Mouse (Mus musculus) kidney, embryonic 15.5 days (tissue): ENCODE results near the gene Fras1. TPM values are rescaled to one million over a fixed set of nuclear protein-coding genes. Genes with fewer than 3 reads are reported as not detected.

Source experiments
- ATAC-seq: fragments of 200-750 bp; cut with Nextera tagmentation; replicated peaks from 2 replicates; pipeline ENCODE4 v1.8.0; 2017; ENCODE audit warnings: moderate TSS enrichment; ENCODE audit not compliant: low FRiP score
- H3K27ac ChIP-seq: fragments of 300-500 bp; sonication (generic); 2 replicates; pipeline ENCODE4 v1.5.1; 2015; ENCODE audit warnings: mild to moderate bottlenecking, inconsistent platforms
- H3K27me3 ChIP-seq: fragments of 300-500 bp; sonication (generic); 2 replicates; pipeline ENCODE4 v1.6.1; 2015; ENCODE audit warnings: inconsistent platforms
- H3K36me3 ChIP-seq: fragments of 300-500 bp; sonication (generic); 2 replicates; pipeline ENCODE4 v1.6.1; 2015; ENCODE audit warnings: inconsistent platforms
- H3K4me1 ChIP-seq: fragments of 300-500 bp; sonication (generic); 2 replicates; pipeline ENCODE4 v1.6.1; 2015; ENCODE audit warnings: inconsistent platforms
- H3K4me2 ChIP-seq: fragments of 300-500 bp; sonication (generic); 2 replicates; pipeline ENCODE4 v1.6.1; 2015; ENCODE audit warnings: moderate library complexity, mild to moderate bottlenecking, inconsistent platforms
- H3K4me3 ChIP-seq: fragments of 300-500 bp; sonication (generic); replicated peaks from 2 replicates; pipeline ENCODE4 v1.5.1; 2015; ENCODE audit warnings: mild to moderate bottlenecking, inconsistent platforms
- H3K9ac ChIP-seq: fragments of 300-500 bp; sonication (generic); 2 replicates; pipeline ENCODE4 v1.6.1; 2015; ENCODE audit warnings: mild to moderate bottlenecking, inconsistent platforms
- H3K9me3 ChIP-seq: fragments of 300-500 bp; sonication (generic); replicated peaks from 2 replicates; pipeline ENCODE4 v1.6.1; 2016; ENCODE audit warnings: inconsistent platforms
- WGBS: fragments of 180-500 bp; shearing (Covaris S2); methylation state at CpG from one replicate; pipeline ENCODE4 v1.1.7; 2015; ENCODE audit warnings: mixed read lengths; 5-methylcytosine and 5-hydroxymethylcytosine counted together
- polyA plus RNA-seq: library from polyadenylated mRNA; unstranded; fragments of >200 nt; fragmentation: Nextera tagmentation; extraction: Ambion mirVana; gene quantifications from 2 replicates; pipeline ENCODE4 v1.2.1, GENCODE M21; 2015

The Fras1 gene
- polyA plus RNA-seq, 1 experiment from 2014 or later = 36.4 TPM

DNA sequence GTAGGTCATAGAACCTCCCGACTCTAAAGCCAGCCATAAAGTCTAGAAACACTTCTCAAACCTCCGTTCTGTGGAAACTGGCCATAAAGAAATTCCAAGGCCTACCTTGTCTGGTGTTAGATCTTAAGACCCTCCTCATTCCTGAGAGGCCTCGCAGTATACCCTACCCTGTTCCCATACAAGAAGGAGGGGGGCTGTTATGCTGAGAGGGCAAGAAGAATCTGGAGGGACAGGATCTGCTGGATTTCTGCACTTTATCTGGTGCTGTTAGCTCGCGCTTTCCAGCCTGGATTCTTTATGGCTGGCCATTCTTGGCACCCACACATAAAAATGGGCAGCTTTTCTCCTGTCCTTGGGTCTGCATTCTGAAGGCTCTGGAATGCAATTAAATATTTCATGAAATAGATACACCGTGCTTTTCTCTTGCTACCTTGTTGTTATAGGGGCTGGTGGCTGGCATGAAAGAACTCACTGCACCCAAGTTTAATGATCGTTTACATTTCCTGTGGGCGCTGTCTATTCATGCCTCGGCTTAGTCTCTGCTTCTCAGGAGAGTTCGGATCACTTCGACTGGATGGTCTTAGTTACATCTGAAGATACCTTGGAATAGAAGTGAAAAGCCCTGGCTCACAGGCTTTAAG, 39.1 kb downstream of the Fras1 start:
- Histone ChIP-seq H3K4me3 (no peak overlapping the region), H3K4me2 (no peak overlapping the region), H3K9me3 (no peaks in the 10 kb centered on the region), H3K36me3 (no peaks in the 10 kb centered on the region), H3K4me1 (peaks cover 35% of the 10 kb centered on the region), H3K27me3 (no peaks in the 10 kb centered on the region), H3K9ac (no peak overlapping the region), H3K27ac (peak overlapping the region; percentile 66)
- peak; percentile 77 for ATAC-seq
- WGBS = 50% methylated on average over 11 of the region's 11 CpGs

DNA sequence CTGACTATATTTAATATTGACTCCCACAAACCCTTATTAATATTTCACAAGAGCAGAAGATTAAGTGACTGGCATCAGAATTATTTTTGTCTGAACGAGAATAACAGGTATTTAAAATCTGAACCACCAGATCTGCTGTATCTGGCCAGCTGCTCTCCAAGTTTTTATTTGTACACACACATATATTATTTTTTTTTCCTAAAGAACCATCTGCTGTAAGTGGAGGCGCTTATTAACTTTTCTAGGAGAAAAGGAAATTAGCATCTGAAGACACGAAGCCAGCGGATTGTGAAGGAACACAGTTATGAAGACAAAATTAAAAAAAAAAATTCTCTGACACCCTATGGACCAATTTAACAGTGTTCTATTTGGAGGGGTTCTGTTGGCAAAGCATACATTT, 43.4 kb downstream of the Fras1 start:
- Histone ChIP-seq H3K4me2 (no peak overlapping the region), H3K27me3 (no peaks in the 10 kb centered on the region), H3K9ac (no peak overlapping the region), H3K27ac (peak overlapping the region; percentile 62; the same call in 1 of the 2 replicates), H3K4me1 (peaks cover 38% of the 10 kb centered on the region), H3K9me3 (no peaks in the 10 kb centered on the region), H3K36me3 (no peaks in the 10 kb centered on the region), H3K4me3 (no peak overlapping the region)
- WGBS = 84% methylated on average over 4 of the region's 4 CpGs
- ATAC-seq = no peak

DNA sequence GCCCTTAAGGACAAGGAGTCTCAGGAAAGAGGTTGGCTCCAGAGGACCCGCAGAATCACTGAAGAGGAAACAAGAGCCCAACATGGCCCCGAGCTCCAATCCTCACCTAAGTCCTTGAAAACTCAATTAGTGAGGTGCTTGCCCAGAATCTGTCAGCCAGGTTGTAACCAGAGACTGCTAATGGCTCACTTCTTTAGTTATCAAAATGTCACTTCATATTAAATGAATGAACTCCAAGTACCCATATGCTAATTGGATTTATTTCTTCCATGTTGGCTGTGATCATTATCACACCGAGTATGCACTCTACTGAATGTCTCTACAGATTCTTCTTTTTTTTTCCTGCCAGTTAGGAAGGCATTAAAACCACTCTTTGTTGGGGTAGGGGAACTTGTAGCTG, 47.8 kb downstream of the Fras1 start:
- Histone ChIP-seq H3K27ac (no peak overlapping the region), H3K4me3 (no peak overlapping the region), H3K4me2 (no peak overlapping the region), H3K9me3 (no peaks in the 10 kb centered on the region), H3K9ac (no peak overlapping the region), H3K36me3 (no peaks in the 10 kb centered on the region), H3K4me1 (peaks cover 12% of the 10 kb centered on the region; the same call in 1 of the 2 replicates), H3K27me3 (no peaks in the 10 kb centered on the region)
- no peak for ATAC-seq
- WGBS = 69% methylated on average over 3 of the region's 3 CpGs

DNA sequence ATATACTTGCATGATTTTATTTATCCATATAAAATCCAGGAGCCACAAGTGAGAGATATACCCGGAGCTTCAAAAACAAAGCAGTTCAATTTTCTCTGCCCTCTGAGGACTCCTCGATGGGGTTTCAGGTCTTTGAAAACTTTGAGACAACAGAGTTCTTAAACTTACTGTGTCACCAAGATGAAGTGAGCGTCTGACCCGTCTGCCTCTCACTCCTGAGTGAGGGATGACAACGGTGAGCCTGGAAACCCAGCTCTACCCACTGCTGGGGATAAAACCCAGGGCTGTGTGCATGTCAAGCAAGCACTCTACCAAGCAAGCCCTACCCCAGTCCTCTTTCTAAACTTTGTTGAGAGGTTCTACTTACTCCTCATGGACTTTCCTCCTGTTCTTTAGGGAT, 49.0 kb downstream of the Fras1 start:
- WGBS = 90% methylated on average over 5 of the region's 5 CpGs
- Histone ChIP-seq H3K4me1 (peaks cover 12% of the 10 kb centered on the region; the same call in 1 of the 2 replicates), H3K9ac (no peak overlapping the region), H3K4me3 (no peak overlapping the region), H3K27ac (no peak overlapping the region), H3K9me3 (no peaks in the 10 kb centered on the region), H3K27me3 (no peaks in the 10 kb centered on the region), H3K36me3 (no peaks in the 10 kb centered on the region), H3K4me2 (no peak overlapping the region)
- no peak for ATAC-seq

DNA sequence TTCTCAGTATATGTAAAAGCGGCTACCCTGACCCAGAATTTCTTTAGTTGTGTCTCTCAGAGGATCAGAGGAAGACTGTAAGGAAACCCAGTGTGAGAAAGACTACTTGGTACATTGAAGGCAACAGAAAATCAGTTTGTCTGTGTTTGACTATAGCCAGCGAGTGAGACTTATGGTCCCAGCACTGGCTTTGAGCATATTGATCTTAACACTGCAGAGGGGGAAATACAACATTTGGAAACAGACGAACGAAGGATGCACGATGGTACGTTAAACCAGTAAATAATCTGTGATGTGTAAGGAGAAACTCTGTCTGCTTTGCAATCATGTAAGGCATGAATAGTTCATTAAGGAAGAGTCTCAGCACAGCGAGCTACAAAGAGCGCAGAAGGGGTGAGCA, 51.6 kb downstream of the Fras1 start:
- H3K27ac ChIP-seq = no peak overlapping the region
- no peak for ATAC-seq
- H3K4me2 ChIP-seq = no peak overlapping the region
- no peak overlapping the region for H3K9ac ChIP-seq
- H3K4me1 ChIP-seq = peaks cover 22% of the 10 kb centered on the region
- no peaks in the 10 kb centered on the region for H3K27me3 ChIP-seq
- H3K36me3 ChIP-seq = no peaks in the 10 kb centered on the region
- H3K9me3 ChIP-seq = no peaks in the 10 kb centered on the region
- no peak overlapping the region for H3K4me3 ChIP-seq
- 89% methylated on average over 8 of the region's 8 CpGs for WGBS

DNA sequence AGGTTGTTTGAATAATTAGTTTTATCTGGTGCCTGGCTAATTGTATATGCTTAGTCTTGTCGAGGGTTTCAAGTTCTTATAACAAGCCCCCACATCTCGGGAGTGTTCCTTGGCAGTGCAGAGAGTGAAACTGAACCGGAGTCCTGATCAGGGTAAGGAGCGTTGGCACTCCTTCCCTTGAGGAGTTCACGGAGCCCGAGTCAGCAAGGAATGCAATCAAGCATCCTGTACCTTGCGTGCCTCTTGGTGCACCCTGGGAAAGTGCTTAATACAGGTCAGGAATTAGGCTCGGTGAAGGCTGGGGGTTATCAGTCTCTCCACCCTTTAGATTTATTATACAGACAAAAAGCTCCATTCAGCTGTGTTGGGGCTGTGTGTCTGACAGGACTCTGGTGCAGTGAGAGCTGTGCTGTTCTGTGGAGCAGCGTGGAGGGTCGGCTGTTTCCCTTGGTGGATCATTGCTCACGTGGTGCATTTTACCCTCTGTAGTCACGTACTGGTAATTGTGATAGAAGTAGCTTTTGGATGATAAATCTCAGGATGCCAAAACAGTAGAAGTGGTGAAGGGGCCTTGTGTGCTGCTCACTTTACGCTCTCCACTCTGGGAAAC, 55.9 kb downstream of the Fras1 start:
- Histone ChIP-seq H3K4me3 (no peak overlapping the region), H3K4me1 (peaks cover 19% of the 10 kb centered on the region), H3K36me3 (no peaks in the 10 kb centered on the region), H3K27ac (peak overlapping the region; percentile 4; the same call in 1 of the 2 replicates), H3K27me3 (no peaks in the 10 kb centered on the region), H3K9me3 (no peaks in the 10 kb centered on the region), H3K4me2 (peak overlapping the region; percentile 14; the same call in 1 of the 2 replicates), H3K9ac (no peak overlapping the region)
- 41% methylated on average over 13 of the region's 13 CpGs for WGBS
- peak; percentile 71 for ATAC-seq

DNA sequence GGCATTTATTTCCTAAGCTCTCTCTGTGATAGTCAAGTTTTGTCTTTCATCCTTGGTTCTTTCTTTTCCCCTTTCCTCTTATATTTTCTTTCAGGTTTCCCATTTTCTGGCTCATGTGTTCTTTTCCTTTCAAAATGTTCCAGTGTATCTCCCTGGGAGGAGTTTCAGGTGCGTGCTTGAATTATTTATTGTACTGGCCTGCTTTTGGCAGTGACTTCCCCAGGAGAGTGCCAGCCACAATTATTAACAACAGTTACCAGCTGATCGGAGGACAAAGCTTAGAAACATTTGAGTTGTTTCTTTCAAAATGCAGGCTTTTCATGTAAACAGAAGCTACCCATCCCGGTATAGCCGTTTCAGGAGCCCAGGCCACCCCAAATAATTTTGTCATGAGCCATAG, 64.1 kb downstream of the Fras1 start:
- no peak overlapping the region for H3K27ac ChIP-seq
- H3K4me1 ChIP-seq = peaks cover 11% of the 10 kb centered on the region
- no peak overlapping the region for H3K9ac ChIP-seq
- no peak overlapping the region for H3K4me2 ChIP-seq
- 81% methylated on average over 4 of the region's 4 CpGs for WGBS
- no peak overlapping the region for H3K4me3 ChIP-seq
- ATAC-seq = no peak
- H3K36me3 ChIP-seq = no peaks in the 10 kb centered on the region
- no peaks in the 10 kb centered on the region for H3K9me3 ChIP-seq
- H3K27me3 ChIP-seq = no peaks in the 10 kb centered on the region

DNA sequence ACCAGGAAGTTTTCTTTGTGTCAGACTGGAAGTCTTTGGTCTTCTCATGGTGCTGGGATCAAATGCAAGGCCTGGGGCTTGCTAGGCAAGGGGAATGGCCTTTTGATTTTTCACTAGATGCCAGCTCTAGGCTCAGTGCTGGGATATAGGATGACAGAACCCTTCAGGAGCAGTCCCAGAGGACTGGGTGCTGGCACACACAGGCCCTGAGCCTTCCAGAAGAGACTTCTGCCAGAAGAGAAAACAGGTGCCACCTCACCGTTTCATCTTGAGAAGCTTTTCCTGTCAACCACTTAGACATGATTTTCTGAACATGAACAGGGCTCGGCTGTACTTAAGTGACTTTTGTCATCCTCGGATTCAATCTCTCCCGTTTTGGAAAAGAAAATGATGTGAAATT, 66.1 kb downstream of the Fras1 start:
- no peaks in the 10 kb centered on the region for H3K36me3 ChIP-seq
- no peaks in the 10 kb centered on the region for H3K9me3 ChIP-seq
- no peaks in the 10 kb centered on the region for H3K27me3 ChIP-seq
- H3K4me1 ChIP-seq = peaks cover 15% of the 10 kb centered on the region
- no peak overlapping the region for H3K27ac ChIP-seq
- WGBS = 88% methylated on average over 4 of the region's 4 CpGs
- no peak overlapping the region for H3K4me3 ChIP-seq
- no peak overlapping the region for H3K9ac ChIP-seq
- H3K4me2 ChIP-seq = no peak overlapping the region
- no peak for ATAC-seq

DNA sequence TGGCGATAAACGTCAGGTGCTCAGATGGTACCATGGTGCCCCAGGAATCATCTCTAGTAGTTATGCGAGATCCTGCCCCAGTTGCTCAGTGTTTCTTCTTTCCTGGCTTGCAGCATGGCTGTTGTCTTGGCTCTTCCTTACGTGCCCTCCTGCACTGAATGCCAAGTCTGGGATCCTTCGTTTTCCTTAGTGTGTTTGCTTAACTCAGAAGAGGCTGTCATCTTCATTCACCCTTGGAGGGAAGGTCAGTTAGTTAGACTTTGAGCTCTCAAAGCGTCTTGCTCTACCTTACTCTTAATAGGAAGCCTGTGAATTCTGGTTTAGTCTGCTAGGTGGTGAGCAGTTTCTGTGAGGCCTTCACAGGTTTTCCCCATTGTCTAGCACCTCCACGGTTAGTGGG, 73.7 kb downstream of the Fras1 start:
- Histone ChIP-seq H3K4me1 (peaks cover 16% of the 10 kb centered on the region; the same call in 1 of the 2 replicates), H3K36me3 (no peaks in the 10 kb centered on the region), H3K27me3 (no peaks in the 10 kb centered on the region), H3K9ac (no peak overlapping the region), H3K4me3 (no peak overlapping the region), H3K9me3 (no peaks in the 10 kb centered on the region), H3K27ac (0 out of 2 replicates have a peak overlapping the region, but pooled peaks have one; percentile 3), H3K4me2 (no peak overlapping the region)
- WGBS = 67% methylated on average over 7 of the region's 7 CpGs
- ATAC-seq = no peak

DNA sequence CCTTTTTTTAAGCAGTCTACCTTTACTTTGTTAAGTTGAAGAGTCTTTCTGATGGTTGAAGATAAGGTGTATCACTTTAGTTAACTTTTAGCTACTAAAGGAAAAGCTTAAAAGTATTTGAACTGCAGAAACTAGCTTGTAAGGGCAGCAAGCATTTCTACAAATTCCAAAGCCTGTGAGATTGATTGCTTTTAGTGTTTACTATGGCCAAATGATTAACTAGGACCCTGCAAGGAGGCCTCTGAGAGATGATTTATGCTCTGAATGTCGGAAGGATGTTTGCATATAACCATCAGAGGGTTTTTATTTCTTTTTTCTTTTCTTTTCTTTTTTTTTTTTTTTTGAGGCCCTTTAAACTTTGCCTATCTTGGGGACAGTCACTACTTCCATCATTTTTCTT, 78.3 kb downstream of the Fras1 start:
- H3K27me3 ChIP-seq = no peaks in the 10 kb centered on the region
- WGBS = 22% methylated on average over 1 of the region's 1 CpGs
- H3K9ac ChIP-seq = no peak overlapping the region
- peak overlapping the region; percentile 54; the same call in 1 of the 2 replicates for H3K27ac ChIP-seq
- peaks cover 44% of the 10 kb centered on the region for H3K4me1 ChIP-seq
- ATAC-seq = peak; percentile 55; the same call in 1 of the 2 replicates
- no peak overlapping the region for H3K4me2 ChIP-seq
- H3K4me3 ChIP-seq = no peak overlapping the region
- no peaks in the 10 kb centered on the region for H3K9me3 ChIP-seq
- H3K36me3 ChIP-seq = no peaks in the 10 kb centered on the region

DNA sequence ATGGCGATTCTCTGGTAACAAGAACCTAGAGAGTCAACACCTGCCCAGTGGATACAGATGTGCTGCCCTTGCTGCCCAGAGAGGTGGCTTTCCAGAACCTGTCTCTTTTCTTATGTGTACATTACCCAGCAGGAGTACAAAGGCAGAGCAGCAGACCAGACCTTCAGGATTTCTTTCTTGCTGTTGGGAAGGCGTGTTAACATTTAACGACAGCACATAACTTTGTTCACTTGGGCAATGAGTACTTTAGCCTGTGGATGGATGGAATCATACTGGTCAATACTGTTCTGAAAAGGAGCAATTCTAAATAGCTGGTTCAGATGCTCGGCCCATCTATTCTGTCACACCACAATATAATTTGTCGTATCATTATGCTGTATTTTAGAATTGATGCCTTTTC, 79.6 kb downstream of the Fras1 start:
- no peak; the same call in 1 of the 2 replicates for ATAC-seq
- no peaks in the 10 kb centered on the region for H3K27me3 ChIP-seq
- no peak overlapping the region for H3K4me3 ChIP-seq
- H3K27ac ChIP-seq = 0 out of 2 replicates have a peak overlapping the region, but pooled peaks have one; percentile 54
- H3K36me3 ChIP-seq = no peaks in the 10 kb centered on the region
- H3K4me1 ChIP-seq = peaks cover 54% of the 10 kb centered on the region
- H3K9me3 ChIP-seq = no peaks in the 10 kb centered on the region
- H3K9ac ChIP-seq = no peak overlapping the region
- H3K4me2 ChIP-seq = no peak overlapping the region
- 86% methylated on average over 5 of the region's 5 CpGs for WGBS

DNA sequence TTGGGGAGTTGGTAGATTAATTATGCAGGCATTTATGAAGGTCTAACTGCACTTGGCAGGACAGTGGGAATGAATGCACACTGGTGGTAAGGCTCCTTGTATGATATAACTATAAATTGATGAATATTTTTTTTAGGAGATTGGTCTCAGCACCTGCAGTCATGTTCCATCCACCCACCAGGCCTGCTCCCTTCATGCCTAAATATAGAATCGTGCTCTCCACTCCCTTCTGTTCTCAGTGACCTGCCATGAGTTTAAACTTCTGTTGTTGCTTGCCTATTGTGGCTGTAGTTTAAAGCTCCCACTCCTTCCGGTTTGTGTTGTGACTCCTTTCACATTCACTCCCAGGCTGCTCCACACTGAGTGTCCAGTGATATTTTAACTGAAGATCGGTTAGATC, 80.7 kb downstream of the Fras1 start:
- H3K9me3 ChIP-seq = no peaks in the 10 kb centered on the region
- 58% methylated on average over 3 of the region's 3 CpGs for WGBS
- H3K27me3 ChIP-seq = no peaks in the 10 kb centered on the region
- H3K9ac ChIP-seq = no peak overlapping the region
- H3K4me2 ChIP-seq = no peak overlapping the region
- no peak; the same call in 1 of the 2 replicates for ATAC-seq
- no peak overlapping the region for H3K4me3 ChIP-seq
- peaks cover 59% of the 10 kb centered on the region for H3K4me1 ChIP-seq
- H3K36me3 ChIP-seq = no peaks in the 10 kb centered on the region
- no peak overlapping the region for H3K27ac ChIP-seq
